Mouse (Mus musculus): ENCODE results near the gene Apol6.

DNA sequence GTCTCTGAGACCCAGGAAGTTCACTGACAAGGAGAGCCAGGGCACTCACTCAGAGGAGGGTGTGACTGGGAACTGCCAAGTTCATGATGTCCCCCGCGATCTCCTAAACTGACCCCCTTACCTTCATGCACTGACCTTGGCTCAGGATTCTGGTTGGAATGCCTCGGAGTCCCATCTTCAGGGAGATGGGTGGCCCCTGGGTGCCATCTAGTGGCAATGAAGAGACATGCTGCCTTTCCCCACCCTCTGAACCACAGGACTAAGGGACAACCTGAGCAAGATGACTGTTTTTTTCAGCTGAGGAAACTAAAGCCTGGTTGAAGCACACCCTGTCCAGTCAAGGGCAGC, 40.7 kb upstream of the Apol6 start:
- peak; percentile 91 for TF ChIP-seq CTCF (IDR thresholded peaks at IDR 0.05; ENCODE audit: low read depth)
- TF ChIP-seq EP300 (IDR thresholded peaks at IDR 0.05; ENCODE audit: low read depth), result no peak
